Mouse (Mus musculus) neural tube, embryonic 14.5 days (tissue): ENCODE measurements around the gene Pink1. TPM values are rescaled to one million over a fixed set of nuclear protein-coding genes. Genes with fewer than 3 reads are reported as not detected.
A peak's percentile ranks its signal among the peaks of the same experiment; 100 is the strongest.

Source experiments
- ATAC-seq: fragments of 200-750 bp; cut with Nextera tagmentation; 2 replicates; pipeline ENCODE4 v1.8.0; 2017; ENCODE audit warnings: low read depth, mild to moderate bottlenecking, moderate TSS enrichment, moderate library complexity
- H3K27ac ChIP-seq: fragments of 300-500 bp; sonication (generic); 2 replicates; pipeline ENCODE4 v1.5.1; 2014; ENCODE audit warnings: low read depth, mild to moderate bottlenecking, control low read depth, low read length, moderate library complexity, mixed read lengths
- H3K27me3 ChIP-seq: fragments of 300-500 bp; sonication (generic); 2 replicates; pipeline ENCODE4 v1.6.1; 2014; ENCODE audit warnings: low read length; ENCODE audit not compliant: control insufficient read depth, insufficient read depth
- H3K36me3 ChIP-seq: fragments of 300-500 bp; sonication (generic); 2 replicates; pipeline ENCODE4 v1.6.1; 2014; ENCODE audit warnings: low read length, mixed read lengths; ENCODE audit not compliant: control insufficient read depth, insufficient read depth
- H3K4me1 ChIP-seq: fragments of 300-500 bp; sonication (generic); 2 replicates; pipeline ENCODE4 v1.6.1; 2014; ENCODE audit warnings: low read length; ENCODE audit not compliant: control insufficient read depth, insufficient read depth
- H3K4me2 ChIP-seq: fragments of 300-500 bp; sonication (generic); 2 replicates; pipeline ENCODE4 v1.6.1; 2014; ENCODE audit warnings: mild to moderate bottlenecking, low read depth, low read length, control low read depth
- H3K4me3 ChIP-seq: fragments of 300-500 bp; sonication (generic); 2 replicates; pipeline ENCODE4 v1.5.1; 2014; ENCODE audit warnings: low read depth, low read length, control low read depth, mixed read lengths
- H3K9ac ChIP-seq: fragments of 300-500 bp; sonication (generic); replicated peaks from 2 replicates; pipeline ENCODE4 v1.6.1; 2014; ENCODE audit warnings: low read depth, mild to moderate bottlenecking, control low read depth, low read length, mixed read lengths
- H3K9me3 ChIP-seq: fragments of 300-500 bp; sonication (generic); 2 replicates; pipeline ENCODE4 v1.6.1; 2016; ENCODE audit warnings: low read length; ENCODE audit not compliant: control insufficient read depth
- WGBS: fragments of 180-500 bp; shearing (Covaris S2); extraction: QIAGEN DNeasy Blood & Tissue Kit; methylation state at CpG from one replicate; pipeline ENCODE4 v1.1.7; 2014; 5-methylcytosine and 5-hydroxymethylcytosine counted together
- microRNA-seq: library from miRNA; unstranded; fragments of <30 nt; microRNA quantifications from one replicate; pipeline ENCODE4, GENCODE M21; 2016
- polyA plus RNA-seq: library from polyadenylated mRNA; unstranded; fragments of >200 nt; fragmentation: Nextera tagmentation; extraction: Ambion mirVana; gene quantifications from 2 replicates; pipeline ENCODE4 v1.2.1, GENCODE M21; 2014

The Pink1 gene
- polyA plus RNA-seq, 1 experiment from 2014 or later = 49.0 TPM

GRCm38 (mm10) chr4:138272011-138272997 is 53.8 kb downstream of the Pink1 start:
- ATAC-seq = peak; percentile 61; the same call in 1 of the 2 replicates
- Histone ChIP-seq H3K4me1 (no peaks in the 10 kb centered on the region), H3K9me3 (no peaks in the 10 kb centered on the region), H3K4me3 (no peak overlapping the region), H3K36me3 (no peaks in the 10 kb centered on the region), H3K27me3 (no peaks in the 10 kb centered on the region), H3K4me2 (no peak overlapping the region), H3K9ac (no peak overlapping the region), H3K27ac (no peak overlapping the region)
- 65% methylated on average over 14 of the region's 14 CpGs for WGBS

GRCm38 (mm10) chr4:138267869-138268268 is 58.2 kb downstream of the Pink1 start:
- no peak for ATAC-seq
- WGBS = 92% methylated on average over 10 of the region's 10 CpGs

More at GRCm38 (mm10) chr4:138267869-138268268, 58.2 kb downstream of the Pink1 start:
- no peak overlapping the region for H3K4me2 ChIP-seq
- no peak overlapping the region for H3K9ac ChIP-seq
- no peaks in the 10 kb centered on the region for H3K9me3 ChIP-seq
- H3K27me3 ChIP-seq = no peaks in the 10 kb centered on the region
- H3K36me3 ChIP-seq = no peaks in the 10 kb centered on the region
- no peaks in the 10 kb centered on the region for H3K4me1 ChIP-seq
- H3K27ac ChIP-seq = no peak overlapping the region
- H3K4me3 ChIP-seq = no peak overlapping the region

Small RNA genes within 50 kb of the gene (microRNA-seq; reads per million reads assigned to microRNA genes)
- gene Gm27646 (not detected), gene Mir7019 (1.4 reads per million)

Other genes starting within 250 kb of the Pink1 start
- gene Hp1bp3, start 110.0 kb downstream of the Pink1 start, polyA plus RNA-seq = 181 and 197 TPM in 2 replicates
- gene Sh2d5, start 75.9 kb downstream of the Pink1 start, polyA plus RNA-seq = 12.8 and 14.8 TPM in 2 replicates
- gene Kif17, start 75.9 kb downstream of the Pink1 start, polyA plus RNA-seq = 3.7 and 4.3 TPM in 2 replicates
- 190 and 208 TPM in 2 replicates for gene Ddost, start 21.6 kb downstream of the Pink1 start, polyA plus RNA-seq
- 7.9 and 8.5 TPM in 2 replicates for gene Cda, start 41.7 kb upstream of the Pink1 start, polyA plus RNA-seq
- 5.9 and 9.1 TPM in 2 replicates for gene Fam43b, start 70.2 kb upstream of the Pink1 start, polyA plus RNA-seq
- 15.3 and 18.6 TPM in 2 replicates for gene Mul1, start 108.4 kb upstream of the Pink1 start, polyA plus RNA-seq
- 19.6 and 25.8 TPM in 2 replicates for gene Camk2n1, start 128.0 kb upstream of the Pink1 start, polyA plus RNA-seq